Mouse (Mus musculus) heart, embryonic 13.5 days (tissue): ENCODE measurements at regions not wholly inside any gene's neighbourhood (a gene's known extent, or its start where the extent isn't known, plus 50 kb on each side); places are given as distances from the start of the nearest gene placed in this dataset.

Source experiments
- ATAC-seq: fragments of 200-750 bp; cut with Nextera tagmentation; 2 replicates; pipeline ENCODE4 v1.8.0; 2017; ENCODE audit warnings: moderate TSS enrichment; ENCODE audit not compliant: insufficient number of reproducible peaks, low FRiP score, low TSS enrichment; ENCODE audit errors: extremely low read depth
- H3K27ac ChIP-seq: fragments of 300-500 bp; sonication (generic); replicated peaks from 2 replicates; pipeline ENCODE4 v1.5.1; 2015; ENCODE audit warnings: moderate library complexity, mild to moderate bottlenecking, inconsistent platforms
- H3K27me3 ChIP-seq: fragments of 300-500 bp; sonication (generic); replicated peaks from 2 replicates; pipeline ENCODE4 v1.6.1; 2015; ENCODE audit warnings: mild to moderate bottlenecking, inconsistent platforms
- H3K36me3 ChIP-seq: fragments of 300-500 bp; sonication (generic); 2 replicates; pipeline ENCODE4 v1.6.1; 2015; ENCODE audit warnings: mild to moderate bottlenecking, inconsistent platforms
- H3K4me1 ChIP-seq: fragments of 300-500 bp; sonication (generic); 2 replicates; pipeline ENCODE4 v1.6.1; 2015; ENCODE audit warnings: inconsistent platforms
- H3K4me2 ChIP-seq: fragments of 300-500 bp; sonication (generic); 2 replicates; pipeline ENCODE4 v1.6.1; 2015; ENCODE audit warnings: inconsistent platforms, mild to moderate bottlenecking, moderate library complexity
- H3K4me3 ChIP-seq: fragments of 300-500 bp; sonication (generic); 2 replicates; pipeline ENCODE4 v1.5.1; 2015; ENCODE audit warnings: moderate library complexity, mild to moderate bottlenecking, inconsistent platforms
- H3K9ac ChIP-seq: fragments of 300-500 bp; sonication (generic); 2 replicates; pipeline ENCODE4 v1.6.1; 2015; ENCODE audit warnings: inconsistent platforms, mild to moderate bottlenecking, moderate library complexity
- H3K9me3 ChIP-seq: fragments of 300-500 bp; sonication (generic); 2 replicates; pipeline ENCODE4 v1.6.1; 2016; ENCODE audit warnings: inconsistent platforms
- WGBS: fragments of 180-500 bp; shearing (Covaris S2); methylation state at CpG from one replicate; pipeline ENCODE4 v1.1.7; 2015; ENCODE audit warnings: mixed read lengths; 5-methylcytosine and 5-hydroxymethylcytosine counted together

GRCm38 (mm10) chr14:78368881-78369280, 61.0 kb upstream of the Tnfsf11 start:
- Histone ChIP-seq H3K27me3 (no peaks in the 10 kb centered on the region), H3K36me3 (no peaks in the 10 kb centered on the region), H3K27ac (no peak overlapping the region), H3K4me2 (no peak overlapping the region), H3K9ac (no peak overlapping the region), H3K4me1 (0 out of 2 replicates have a peak, but pooled peaks cover 5% of the 10 kb centered on the region), H3K4me3 (no peak overlapping the region), H3K9me3 (no peaks in the 10 kb centered on the region)
- no peak for ATAC-seq
- 68% methylated on average over 4 of the region's 4 CpGs for WGBS

- Histone ChIP-seq H3K4me3 (no peak overlapping the region), H3K4me1 (0 out of 2 replicates have a peak, but pooled peaks cover 5% of the 10 kb centered on the region), H3K9me3 (no peaks in the 10 kb centered on the region), H3K27me3 (no peaks in the 10 kb centered on the region), H3K4me2 (no peak overlapping the region), H3K27ac (no peak overlapping the region), H3K36me3 (no peaks in the 10 kb centered on the region), H3K9ac (no peak overlapping the region)
- ATAC-seq: no peak
Measured at GRCm38 (mm10) chr14:78364822-78365221, 57.0 kb upstream of the Tnfsf11 start.

GRCm38 (mm10) chr14:78363123-78363522, 55.3 kb upstream of the Tnfsf11 start:
- H3K4me3 ChIP-seq: no peak overlapping the region
- no peaks in the 10 kb centered on the region for H3K36me3 ChIP-seq
- 58% methylated on average over 5 of the region's 5 CpGs for WGBS
- no peaks in the 10 kb centered on the region for H3K9me3 ChIP-seq
- no peaks in the 10 kb centered on the region for H3K4me1 ChIP-seq
- no peak overlapping the region for H3K9ac ChIP-seq
- no peak overlapping the region for H3K27ac ChIP-seq
- H3K4me2 ChIP-seq: no peak overlapping the region
- no peaks in the 10 kb centered on the region for H3K27me3 ChIP-seq
- no peak for ATAC-seq
